Mouse (Mus musculus) stomach, postnatal 0 days (tissue): ENCODE measurements around the gene Nr0b2.

Source experiments
- CTCF ChIP-seq: IDR thresholded peaks from 2 replicates; pipeline ENCODE4 v1.5.1; 2016; ENCODE audit warnings: antibody characterized with exemption, low read depth, mild to moderate bottlenecking, moderate library complexity
- EP300 ChIP-seq: optimal IDR thresholded peaks from 2 replicates; pipeline ENCODE3; 2016; ENCODE audit warnings: antibody characterized with exemption

DNA sequence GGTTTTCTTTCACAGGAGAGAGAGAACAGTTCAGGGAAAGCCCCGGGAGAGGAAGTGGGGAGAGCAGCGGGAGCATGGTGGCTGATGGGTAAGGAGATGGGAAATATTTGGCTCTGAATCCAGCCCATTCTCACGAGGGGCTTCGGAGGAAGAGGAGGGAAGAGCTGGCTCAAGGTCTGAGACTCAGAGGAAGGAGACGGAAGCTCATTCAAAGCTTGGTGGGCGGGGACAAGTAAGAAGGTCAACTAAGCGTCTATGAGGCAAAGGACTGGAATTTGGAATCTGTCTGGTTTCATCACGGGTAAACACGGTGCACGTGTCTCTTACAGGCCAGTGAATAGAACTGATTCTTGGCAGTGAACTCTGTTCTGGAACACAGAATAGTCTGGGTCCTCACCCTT lies 16.9 kb downstream of the Nr0b2 start:
- TF ChIP-seq CTCF (no peak), EP300 (no peak)
